Mouse (Mus musculus) left cerebral cortex, adult 2 months (tissue): ENCODE measurements at regions not wholly inside any gene's neighbourhood (a gene's known extent, or its start where the extent isn't known, plus 50 kb on each side); places are given as distances from the start of the nearest gene placed in this dataset.

Experiments
- DNase-seq, 2 experiments: peaks; one replicate each; pipeline ENCODE4 v3.0.0; 2021 to 2022; ENCODE audit warnings: low spot score in 2 of 2, mixed read lengths in 1 of 2; ENCODE audit errors: extremely low spot score in 1 of 2
- H3K27ac ChIP-seq: fragments of 200-600 bp; 2 replicates; pipeline ENCODE4 v1.8.1; 2022
- H3K4me3 ChIP-seq: fragments of 200-600 bp; 2 replicates; pipeline ENCODE4 v1.8.1; 2022
- CTCF ChIP-seq: fragments of 200-600 bp; IDR thresholded peaks from 2 replicates; pipeline ENCODE4 v1.8.1; 2022; ENCODE audit warnings: antibody characterized with exemption, mild to moderate bottlenecking, moderate library complexity
- intact Hi-C: fragments of 180-260 bp; cut with DNase I; formaldehyde crosslinking; loops from one replicate; pipeline ENCODE4 v1.15.1; 2025

- no peak for DNase-seq
- intact Hi-C loops: no loop called here
- H3K27ac ChIP-seq: no peak overlapping the region
- no peak for TF ChIP-seq CTCF
- H3K4me3 ChIP-seq: no peak overlapping the region
Observed at GRCm38 (mm10) chr6:51122941-51123340, 309.5 kb upstream of the Nfe2l3 start.

DNA sequence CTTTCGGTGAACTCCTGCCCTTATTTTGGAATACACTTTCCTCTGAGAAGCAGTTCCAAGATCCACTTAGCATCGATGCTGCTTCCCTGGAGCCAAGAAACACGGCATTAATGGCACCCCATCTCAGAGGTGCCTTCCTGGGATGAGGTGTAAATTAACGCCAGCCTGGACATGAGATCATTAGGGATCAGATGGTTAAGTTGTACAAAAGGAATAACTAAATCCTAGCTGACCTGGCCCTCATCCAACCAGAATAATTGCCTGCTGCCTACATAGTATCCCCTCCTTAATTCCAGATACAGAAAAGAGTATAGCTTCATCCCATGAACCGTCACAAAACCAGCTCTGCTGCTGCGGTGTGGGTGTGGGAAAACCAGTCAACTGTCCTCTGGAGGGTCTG lies 304.6 kb upstream of the Nfe2l3 start:
- Histone ChIP-seq H3K27ac (no peak overlapping the region), H3K4me3 (no peak overlapping the region)
- DNase-seq: no peak
- no peak for TF ChIP-seq CTCF
- intact Hi-C loops: no loop called here

GRCm38 (mm10) chr6:51129096-51129495 lies 303.4 kb upstream of the Nfe2l3 start:
- Histone ChIP-seq H3K4me3 (0 out of 2 replicates have a peak overlapping the region, but pooled peaks have one; percentile 1), H3K27ac (no peak overlapping the region)
- no peak for DNase-seq
- intact Hi-C loops: no loop called here
- TF ChIP-seq CTCF: no peak

GRCm38 (mm10) chr6:51129591-51129990 lies 302.9 kb upstream of the Nfe2l3 start:
- intact Hi-C loops: no loop called here
- DNase-seq: no peak
- TF ChIP-seq CTCF: no peak
- H3K27ac ChIP-seq: no peak overlapping the region
- H3K4me3 ChIP-seq: 0 out of 2 replicates have a peak overlapping the region, but pooled peaks have one; percentile 1

DNA sequence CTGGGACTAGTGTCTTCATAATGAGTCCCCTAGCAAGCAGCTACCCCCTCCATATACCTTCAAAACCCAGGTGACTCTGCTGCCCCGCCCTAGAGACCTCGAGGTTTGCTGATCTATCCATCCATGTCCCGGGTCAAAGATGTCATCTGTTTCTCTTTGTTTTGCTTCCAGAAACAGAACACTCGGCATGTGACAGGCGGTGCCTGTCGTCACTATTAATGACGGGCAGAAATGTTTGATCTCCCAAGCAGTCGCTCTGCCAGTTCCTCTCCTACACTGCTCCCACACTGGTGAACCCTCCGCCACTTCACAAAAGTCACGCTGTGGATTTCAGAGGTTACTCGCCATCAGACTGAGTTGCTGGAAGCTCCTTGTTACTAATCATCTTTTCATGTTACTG lies 287.7 kb upstream of the Nfe2l3 start:
- intact Hi-C loops: no loop called here
- Histone ChIP-seq H3K4me3 (no peak overlapping the region), H3K27ac (no peak overlapping the region)
- TF ChIP-seq CTCF: no peak
- no peak for DNase-seq

- intact Hi-C loops: no loop called here
Observed at GRCm38 (mm10) chr6:51145863-51146262, 286.6 kb upstream of the Nfe2l3 start.

GRCm38 (mm10) chr6:51148821-51149220 lies 283.6 kb upstream of the Nfe2l3 start:
- Histone ChIP-seq H3K4me3 (no peak overlapping the region), H3K27ac (no peak overlapping the region)
- intact Hi-C loops: no loop called here
- DNase-seq: no peak
- no peak for TF ChIP-seq CTCF

More at GRCm38 (mm10) chr6:51145863-51146262, 286.6 kb upstream of the Nfe2l3 start:
- Histone ChIP-seq H3K4me3 (no peak overlapping the region), H3K27ac (no peak overlapping the region)
- DNase-seq: no peak
- no peak for TF ChIP-seq CTCF

DNA sequence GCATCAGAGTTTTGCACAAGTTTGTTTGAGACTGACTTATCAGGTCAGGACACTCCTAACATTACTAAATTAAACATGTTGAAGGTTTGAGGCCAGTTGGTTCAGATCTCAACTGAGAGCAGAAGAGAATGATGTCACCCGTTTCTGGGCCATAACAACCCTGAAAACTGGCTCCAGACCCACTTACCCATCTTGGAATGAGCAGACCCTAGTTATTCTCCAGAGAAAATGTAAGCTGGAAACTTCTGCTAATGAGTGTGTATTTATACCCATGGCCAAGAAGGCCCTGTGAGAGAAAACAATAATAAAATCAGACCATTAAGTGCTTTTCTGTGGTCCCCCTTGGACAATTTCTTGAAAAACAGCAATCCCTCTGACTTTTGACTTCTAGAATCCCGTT lies 282.4 kb upstream of the Nfe2l3 start:
- no peak for TF ChIP-seq CTCF
- H3K27ac ChIP-seq: no peak overlapping the region
- no peak overlapping the region for H3K4me3 ChIP-seq
- DNase-seq: no peak
- intact Hi-C loops: no loop called here

DNA sequence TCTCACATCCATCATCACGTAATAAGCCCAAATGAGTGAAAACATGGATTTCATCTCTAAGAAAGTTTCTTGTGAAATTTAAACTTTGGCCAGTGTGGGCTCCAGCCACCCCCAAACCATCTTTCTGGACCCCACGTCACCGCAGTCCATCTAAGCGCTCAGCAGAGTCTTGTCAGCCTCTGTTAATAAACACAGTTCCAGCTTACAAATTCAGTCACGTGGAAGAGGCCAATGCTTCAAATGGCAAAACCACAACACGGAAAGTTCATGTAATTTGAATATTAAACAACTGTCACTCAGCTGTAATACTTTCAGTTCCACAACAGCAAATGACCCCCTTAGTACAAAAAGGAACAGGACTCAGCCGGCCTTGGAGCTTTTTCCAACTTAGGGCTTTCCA lies 282.0 kb upstream of the Nfe2l3 start:
- H3K27ac ChIP-seq: no peak overlapping the region
- intact Hi-C loops: no loop called here
- TF ChIP-seq CTCF: no peak
- no peak overlapping the region for H3K4me3 ChIP-seq
- DNase-seq: no peak

DNA sequence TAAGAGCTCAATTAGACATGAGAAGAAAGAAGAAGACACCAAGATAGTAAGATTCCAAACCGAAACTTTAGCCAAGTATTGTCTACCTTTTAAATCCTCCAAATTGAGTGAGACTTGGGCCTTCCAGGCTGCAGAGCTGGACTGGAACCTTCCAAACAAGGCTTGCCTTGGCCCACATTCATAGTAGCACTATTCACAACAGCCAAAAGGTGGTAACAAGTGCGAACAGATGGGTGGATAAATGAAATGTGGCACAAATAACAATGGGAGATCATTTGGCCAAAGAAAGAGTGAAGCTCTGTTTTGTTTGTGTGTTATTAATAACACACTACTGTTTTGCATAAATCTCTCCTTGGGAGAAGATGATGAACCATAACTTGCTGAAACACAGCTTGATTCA lies 281.6 kb upstream of the Nfe2l3 start:
- Histone ChIP-seq H3K27ac (no peak overlapping the region), H3K4me3 (no peak overlapping the region)
- no peak for DNase-seq
- intact Hi-C loops: no loop called here
- TF ChIP-seq CTCF: no peak

GRCm38 (mm10) chr6:51156836-51157370 lies 275.6 kb upstream of the Nfe2l3 start:
- H3K4me3 ChIP-seq: no peak overlapping the region
- intact Hi-C loops: no loop called here
- no peak for TF ChIP-seq CTCF
- DNase-seq: no peak
- no peak overlapping the region for H3K27ac ChIP-seq

DNA sequence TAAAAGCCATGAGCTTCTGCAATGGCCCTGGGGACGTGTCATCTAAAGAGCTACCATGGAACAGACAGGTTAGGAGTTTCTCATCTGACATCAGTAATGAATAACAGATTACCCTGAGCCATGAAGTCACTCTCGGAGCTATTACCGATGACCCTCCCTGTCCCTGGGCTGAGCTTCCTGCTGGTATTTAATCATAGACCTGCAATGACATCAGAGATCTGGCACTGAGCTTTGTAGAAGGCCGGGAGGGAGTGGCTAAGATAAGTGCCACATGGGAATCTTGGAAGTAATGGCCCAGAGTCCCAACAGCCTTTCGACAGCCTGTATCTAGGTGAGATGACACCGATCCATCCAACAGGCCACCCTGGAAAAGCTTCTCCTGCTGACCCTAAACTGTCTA lies 271.3 kb upstream of the Nfe2l3 start:
- Histone ChIP-seq H3K4me3 (no peak overlapping the region), H3K27ac (no peak overlapping the region)
- DNase-seq: no peak
- no peak for TF ChIP-seq CTCF
- intact Hi-C loops: no loop called here

DNA sequence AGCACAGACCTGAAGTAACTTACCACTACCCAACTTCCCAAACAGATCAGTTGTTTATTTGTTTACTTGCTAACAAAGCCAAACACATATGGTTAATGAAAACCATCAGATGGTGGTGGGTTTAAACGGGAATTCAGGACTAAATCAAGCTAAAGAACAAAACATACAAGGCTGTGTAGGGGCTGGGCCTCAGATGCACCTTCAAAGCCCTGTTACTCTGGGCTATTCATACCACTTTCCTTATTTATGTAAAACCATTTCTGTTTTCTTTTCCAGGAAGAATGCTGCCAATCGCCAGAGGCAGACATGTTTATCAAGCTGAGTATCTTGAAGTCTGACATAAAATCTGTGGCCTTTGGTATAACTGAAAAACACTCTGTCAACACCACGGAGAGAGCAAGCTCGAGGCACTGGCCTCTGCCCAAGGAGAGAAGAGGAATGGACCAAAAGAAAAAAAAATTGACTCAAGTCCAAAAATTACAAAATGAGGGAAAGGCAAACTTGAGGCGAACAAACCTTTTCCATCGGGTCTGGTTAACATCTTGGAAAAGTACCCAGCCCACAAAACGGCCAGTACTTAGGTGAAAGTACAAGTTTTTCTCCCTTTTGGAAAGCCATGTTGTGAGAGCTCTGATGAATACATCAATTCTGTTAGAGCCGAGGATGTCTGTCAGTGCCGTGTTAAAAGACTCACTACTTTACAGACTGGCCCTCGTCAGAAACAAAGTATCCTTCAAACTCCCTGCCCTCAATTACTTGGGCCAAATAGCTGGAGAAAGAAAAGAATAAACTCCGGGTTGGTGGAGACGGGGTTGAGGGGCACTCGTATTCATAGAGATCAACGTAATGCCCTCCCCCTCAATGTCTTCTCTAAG lies 270.0 kb upstream of the Nfe2l3 start:
- TF ChIP-seq CTCF: no peak
- H3K4me3 ChIP-seq: no peak overlapping the region
- H3K27ac ChIP-seq: no peak overlapping the region
- DNase-seq: no peak
- intact Hi-C loops: no loop called here
